Mouse (Mus musculus): Measurements from ENCODE around the gene Hspa12a. TPM values are rescaled to one million over a fixed set of nuclear protein-coding genes. Genes with fewer than 3 reads are reported as not detected.
A peak's percentile ranks its signal among the peaks of the same experiment; 100 is the strongest.

Gene Hspa12a
- polyA plus RNA-seq, 1 experiment from 2014 or later, result 5.6 TPM

DNA sequence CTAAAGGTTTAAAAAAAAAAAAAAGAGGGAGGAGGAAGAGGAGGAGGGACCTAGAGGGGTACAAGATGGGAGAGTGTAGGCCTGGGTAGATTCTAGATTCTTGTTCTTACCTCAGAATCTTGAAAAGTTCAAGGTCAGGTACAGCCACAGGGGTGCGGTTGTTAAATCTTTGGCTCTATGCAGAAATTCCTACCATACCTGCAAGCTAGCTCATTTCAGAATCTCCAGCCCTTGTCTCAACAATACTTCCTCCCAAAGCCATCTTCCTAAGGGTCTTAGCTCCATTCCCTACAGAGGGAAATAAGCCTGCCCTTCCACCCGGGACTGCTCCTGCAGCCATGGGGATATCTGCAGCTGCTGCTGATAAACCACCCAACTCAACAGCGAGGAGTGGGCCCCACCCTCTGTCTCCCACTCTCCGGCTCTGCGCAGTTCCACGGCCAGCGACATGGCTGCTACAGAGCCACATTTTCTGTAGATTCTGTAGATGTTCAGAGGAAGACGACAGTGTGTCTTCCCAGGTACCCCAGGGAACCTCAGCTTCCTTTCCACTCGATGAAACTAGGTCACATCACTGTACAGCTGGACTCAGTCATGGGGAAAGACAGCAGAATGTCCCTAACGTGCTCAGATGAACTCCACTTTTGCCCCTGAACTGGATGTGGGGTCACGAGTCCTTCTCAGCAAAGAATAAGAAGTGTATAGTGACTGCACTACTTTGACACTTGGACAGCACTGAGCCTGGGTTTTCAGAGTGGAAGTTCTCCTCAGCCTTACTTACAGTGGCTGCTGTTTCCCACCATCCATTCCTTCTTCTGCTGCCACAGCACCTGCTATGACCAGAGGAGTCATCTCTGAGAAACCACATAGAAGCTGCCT, 70.8 kb downstream of the Hspa12a start:
- no peak overlapping the region for H3K4me3 ChIP-seq (replicated peaks)
- H3K4me1 ChIP-seq (replicated peaks), result 0 out of 2 replicates have a peak, but pooled peaks cover 3% of the 10 kb centered on the region
- no peaks in the 10 kb centered on the region for H3K36me3 ChIP-seq
- H3K27me3 ChIP-seq (replicated peaks), result no peaks in the 10 kb centered on the region
- no peak overlapping the region for H3K27ac ChIP-seq
- H3K9ac ChIP-seq, result no peak overlapping the region
- no peak for ATAC-seq
- WGBS, result 69% methylated on average over 11 of the region's 11 CpGs
- no peak overlapping the region for H3K4me2 ChIP-seq (replicated peaks)
- H3K9me3 ChIP-seq, result no peaks in the 10 kb centered on the region

DNA sequence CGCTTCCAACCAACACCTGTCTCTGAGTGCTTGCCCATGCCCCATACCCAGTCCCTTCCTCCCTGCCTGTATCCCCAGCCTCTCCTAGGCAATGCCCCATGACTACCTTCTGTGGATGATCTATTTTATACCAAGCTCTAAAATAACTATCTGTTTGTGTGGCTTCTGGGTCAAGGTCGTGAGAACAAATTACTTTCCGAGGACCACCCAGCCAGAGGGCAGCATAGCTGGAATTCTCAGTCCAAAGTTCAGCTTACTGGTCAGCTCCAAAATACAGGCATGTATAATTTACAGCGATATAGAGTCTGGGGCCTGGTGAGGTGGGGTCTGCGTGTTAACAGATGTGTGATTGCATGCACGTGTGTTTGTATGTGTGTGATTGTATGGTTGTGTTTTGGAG, 71.6 kb downstream of the Hspa12a start:
- H3K36me3 ChIP-seq, result no peaks in the 10 kb centered on the region
- no peak overlapping the region for H3K9ac ChIP-seq
- no peak for ATAC-seq
- H3K4me2 ChIP-seq (replicated peaks), result no peak overlapping the region
- 0 out of 2 replicates have a peak, but pooled peaks cover 3% of the 10 kb centered on the region for H3K4me1 ChIP-seq (replicated peaks)
- no peaks in the 10 kb centered on the region for H3K27me3 ChIP-seq (replicated peaks)
- no peaks in the 10 kb centered on the region for H3K9me3 ChIP-seq
- 48% methylated on average over 6 of the region's 6 CpGs for WGBS
- no peak overlapping the region for H3K27ac ChIP-seq
- H3K4me3 ChIP-seq (replicated peaks), result no peak overlapping the region

DNA sequence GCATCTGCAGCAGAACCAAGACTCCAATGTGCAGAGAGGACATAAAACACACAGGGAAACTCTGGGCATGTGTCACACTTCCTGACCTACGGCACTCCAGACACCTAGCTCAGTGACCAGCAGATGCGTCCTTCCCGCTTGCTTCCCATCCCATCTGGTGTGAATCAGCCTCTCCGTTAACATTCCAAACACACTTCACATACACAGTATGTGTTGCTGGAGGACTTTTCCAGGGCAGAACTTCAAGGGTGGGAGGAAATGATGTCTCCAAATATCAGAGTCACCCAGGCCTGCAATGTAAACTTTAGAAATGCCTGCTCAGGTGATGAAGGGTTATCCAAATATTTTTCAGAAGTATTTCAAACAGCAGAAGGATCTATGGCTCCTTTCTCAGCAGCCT, 76.8 kb downstream of the Hspa12a start:
- no peak overlapping the region for H3K4me3 ChIP-seq (replicated peaks)
- H3K36me3 ChIP-seq, result no peaks in the 10 kb centered on the region
- H3K9me3 ChIP-seq, result no peaks in the 10 kb centered on the region
- no peak overlapping the region for H3K4me2 ChIP-seq (replicated peaks)
- no peaks in the 10 kb centered on the region for H3K4me1 ChIP-seq (replicated peaks)
- 0 out of 2 replicates have a peak, but pooled peaks have one; percentile 17 for ATAC-seq
- H3K9ac ChIP-seq, result no peak overlapping the region
- H3K27me3 ChIP-seq (replicated peaks), result no peaks in the 10 kb centered on the region
- WGBS, result 35% methylated on average over 4 of the region's 4 CpGs
- H3K27ac ChIP-seq, result no peak overlapping the region

DNA sequence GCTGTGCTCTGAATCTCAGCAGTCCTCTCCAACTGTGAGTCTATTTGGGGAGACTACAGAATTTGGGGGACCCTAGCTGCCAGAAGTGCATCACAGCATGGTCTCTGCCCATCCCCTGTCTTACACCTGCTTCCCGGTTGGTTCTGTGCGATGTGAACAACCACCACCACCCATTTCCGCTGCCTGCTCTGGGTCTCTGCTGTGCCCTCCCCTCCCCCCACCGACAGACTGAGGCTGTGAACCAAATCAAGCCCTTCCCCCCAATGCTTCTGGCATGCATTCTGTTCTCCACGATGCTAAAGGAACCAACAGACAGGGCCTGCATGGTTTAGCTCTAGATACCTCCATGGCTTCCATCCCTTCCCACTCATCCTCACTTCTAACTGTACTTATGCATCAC, 78.2 kb downstream of the Hspa12a start:
- Histone ChIP-seq H3K27ac (no peak overlapping the region), H3K27me3 (replicated peaks) (no peaks in the 10 kb centered on the region), H3K9ac (no peak overlapping the region), H3K4me1 (replicated peaks) (peaks cover 9% of the 10 kb centered on the region), H3K4me3 (replicated peaks) (no peak overlapping the region), H3K4me2 (replicated peaks) (no peak overlapping the region), H3K36me3 (no peaks in the 10 kb centered on the region), H3K9me3 (no peaks in the 10 kb centered on the region)
- 46% methylated on average over 5 of the region's 5 CpGs for WGBS
- ATAC-seq, result no peak

DNA sequence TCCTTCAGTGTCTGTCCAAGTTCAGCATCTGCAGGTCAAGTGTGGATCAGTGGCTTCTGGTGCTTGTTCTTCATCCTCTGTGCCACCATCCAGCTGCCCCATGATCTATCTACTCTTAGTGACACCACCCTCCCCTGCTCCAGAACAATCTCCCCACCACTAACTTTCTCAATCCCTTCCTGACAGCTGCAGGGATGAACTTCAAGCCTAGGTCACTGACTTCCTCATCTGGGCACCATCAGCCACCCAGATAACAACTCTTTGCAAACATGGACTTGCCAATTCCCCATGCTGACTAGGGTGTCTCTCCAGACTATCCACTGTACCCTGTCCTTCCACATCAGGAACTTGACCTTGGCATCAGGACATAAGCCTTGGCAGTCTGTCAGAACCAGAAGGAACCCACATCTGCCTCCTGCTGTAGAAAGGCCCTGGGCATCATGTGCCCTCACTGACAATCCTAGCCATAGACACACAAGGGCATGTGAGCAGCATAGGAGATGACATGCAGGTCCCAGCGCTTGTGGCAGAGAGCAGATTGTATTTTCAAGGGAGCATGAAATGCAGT, 79.4 kb downstream of the Hspa12a start:
- Histone ChIP-seq H3K27me3 (replicated peaks) (no peaks in the 10 kb centered on the region), H3K4me1 (replicated peaks) (peaks cover 19% of the 10 kb centered on the region), H3K36me3 (no peaks in the 10 kb centered on the region), H3K27ac (no peak overlapping the region), H3K9ac (no peak overlapping the region), H3K4me2 (replicated peaks) (no peak overlapping the region), H3K4me3 (replicated peaks) (no peak overlapping the region), H3K9me3 (no peaks in the 10 kb centered on the region)
- 93% methylated on average over 1 of the region's 1 CpGs for WGBS
- no peak for ATAC-seq

DNA sequence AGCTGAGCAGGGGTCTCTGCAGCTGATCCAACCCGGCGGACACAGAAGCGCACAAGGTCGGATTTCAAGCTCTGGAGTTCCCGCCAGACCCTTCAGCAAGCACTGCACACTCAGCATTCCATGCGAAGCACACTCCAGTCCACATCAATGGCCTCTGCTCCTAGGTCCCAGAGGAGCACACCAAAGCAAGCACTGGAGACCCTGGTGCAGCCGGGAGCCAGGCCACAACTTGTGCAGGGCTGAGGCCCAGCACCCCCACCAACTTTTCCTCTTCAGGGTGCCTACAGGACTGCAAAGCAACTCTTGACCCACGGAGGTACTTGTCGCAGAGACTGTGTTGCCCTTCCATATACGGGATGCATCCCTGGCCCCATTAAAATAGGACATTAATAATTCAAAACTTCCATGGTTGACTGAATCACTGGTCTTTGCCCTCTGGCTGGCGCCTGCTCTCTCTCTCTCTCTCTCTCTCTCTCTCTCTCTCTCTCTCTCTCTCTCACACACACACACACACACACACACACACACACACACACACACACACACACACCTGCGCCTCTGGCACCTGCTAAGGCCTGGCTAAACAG, 82.2 kb downstream of the Hspa12a start:
- H3K9me3 ChIP-seq, result no peaks in the 10 kb centered on the region
- peak overlapping the region; percentile 96 for H3K4me2 ChIP-seq (replicated peaks)
- H3K27ac ChIP-seq, result no peak overlapping the region
- H3K9ac ChIP-seq, result no peak overlapping the region
- no peaks in the 10 kb centered on the region for H3K27me3 ChIP-seq (replicated peaks)
- peaks cover 19% of the 10 kb centered on the region for H3K4me1 ChIP-seq (replicated peaks)
- ATAC-seq, result peak; percentile 56
- no peaks in the 10 kb centered on the region for H3K36me3 ChIP-seq
- WGBS, result 23% methylated on average over 12 of the region's 12 CpGs
- peak overlapping the region; percentile 59 for H3K4me3 ChIP-seq (replicated peaks)

DNA sequence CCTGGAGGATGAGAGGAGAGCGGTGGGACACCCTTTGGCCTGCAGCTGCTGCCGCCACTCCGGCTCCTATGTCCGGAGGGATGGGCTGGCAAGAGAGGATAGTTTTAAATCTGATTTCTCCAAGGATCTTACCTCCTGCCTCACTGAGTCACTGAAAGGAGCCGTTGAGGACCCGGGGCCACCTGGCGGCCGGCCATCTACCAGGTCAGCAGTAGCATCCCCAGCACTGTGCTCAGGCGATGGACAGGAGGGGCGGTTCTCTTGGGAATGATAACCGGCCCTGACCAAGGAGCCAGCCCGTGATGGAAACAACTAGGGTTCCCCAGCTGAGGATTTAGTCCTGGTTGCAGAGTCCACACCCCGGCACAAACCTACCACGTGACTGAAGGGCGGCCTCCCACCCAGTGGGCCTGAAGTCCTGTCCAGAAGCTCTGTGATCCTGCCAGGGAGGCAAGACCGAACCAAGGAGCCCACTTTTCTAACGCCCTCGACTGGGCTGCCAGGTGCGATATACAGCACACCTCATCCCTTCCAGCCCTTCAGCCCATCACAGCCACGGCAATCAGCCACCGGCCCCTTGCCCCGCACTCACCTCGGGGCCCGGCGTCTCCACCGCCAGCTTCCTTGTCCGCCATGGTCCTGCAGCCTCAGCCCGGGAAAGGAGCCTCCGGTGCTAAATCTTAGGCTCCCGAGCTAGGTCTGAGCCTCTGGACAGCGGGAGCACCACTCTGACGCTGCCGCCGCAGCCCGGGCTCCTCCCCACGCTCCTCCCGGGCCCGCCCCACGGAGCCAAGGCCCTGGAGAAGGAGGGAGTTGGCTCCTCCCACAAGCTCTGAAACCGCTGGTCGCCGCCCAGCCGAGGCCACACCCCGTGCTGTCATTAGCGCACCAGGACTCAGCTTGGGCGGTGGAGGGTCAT, 82.9 kb downstream of the Hspa12a start:
- no peaks in the 10 kb centered on the region for H3K9me3 ChIP-seq
- no peaks in the 10 kb centered on the region for H3K36me3 ChIP-seq
- peak overlapping the region; percentile 52 for H3K9ac ChIP-seq
- peak; percentile 97 for ATAC-seq
- peak overlapping the region; percentile 96 for H3K4me2 ChIP-seq (replicated peaks)
- H3K4me3 ChIP-seq (replicated peaks), result peak overlapping the region; percentile 59
- no peaks in the 10 kb centered on the region for H3K27me3 ChIP-seq (replicated peaks)
- under 1% methylated on average over 46 of the region's 46 CpGs for WGBS
- peaks cover 19% of the 10 kb centered on the region for H3K4me1 ChIP-seq (replicated peaks)
- peak overlapping the region; percentile 28; the same call in 1 of the 2 replicates for H3K27ac ChIP-seq

DNA sequence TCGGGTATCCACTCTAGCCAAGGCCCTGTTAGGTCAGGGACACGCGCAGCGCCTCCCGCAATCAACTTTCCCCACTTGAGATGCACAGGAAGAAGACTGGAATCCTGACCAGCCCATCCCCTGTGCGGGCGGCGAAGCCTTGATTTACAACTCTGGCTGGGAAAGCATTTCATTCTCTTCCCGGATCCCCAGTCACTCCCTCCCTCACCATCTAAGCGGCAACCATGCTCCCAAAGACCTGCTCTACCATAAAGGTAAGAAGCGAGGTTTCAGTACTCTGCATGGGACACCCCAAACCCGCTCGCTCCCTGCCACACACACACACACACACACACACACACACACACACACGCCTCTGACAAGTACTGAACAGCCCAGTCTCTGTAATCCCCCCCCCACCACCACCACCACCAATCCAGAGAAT, 83.6 kb downstream of the Hspa12a start:
- Histone ChIP-seq H3K4me3 (replicated peaks) (peak overlapping the region; percentile 59), H3K36me3 (no peaks in the 10 kb centered on the region), H3K9ac (peak overlapping the region; percentile 52; the same call in 1 of the 2 replicates), H3K9me3 (no peaks in the 10 kb centered on the region), H3K27me3 (replicated peaks) (no peaks in the 10 kb centered on the region), H3K27ac (no peak overlapping the region), H3K4me1 (replicated peaks) (peaks cover 19% of the 10 kb centered on the region), H3K4me2 (replicated peaks) (peak overlapping the region; percentile 96)
- 2% methylated on average over 14 of the region's 14 CpGs for WGBS
- 0 out of 2 replicates have a peak, but pooled peaks have one; percentile 4 for ATAC-seq

DNA sequence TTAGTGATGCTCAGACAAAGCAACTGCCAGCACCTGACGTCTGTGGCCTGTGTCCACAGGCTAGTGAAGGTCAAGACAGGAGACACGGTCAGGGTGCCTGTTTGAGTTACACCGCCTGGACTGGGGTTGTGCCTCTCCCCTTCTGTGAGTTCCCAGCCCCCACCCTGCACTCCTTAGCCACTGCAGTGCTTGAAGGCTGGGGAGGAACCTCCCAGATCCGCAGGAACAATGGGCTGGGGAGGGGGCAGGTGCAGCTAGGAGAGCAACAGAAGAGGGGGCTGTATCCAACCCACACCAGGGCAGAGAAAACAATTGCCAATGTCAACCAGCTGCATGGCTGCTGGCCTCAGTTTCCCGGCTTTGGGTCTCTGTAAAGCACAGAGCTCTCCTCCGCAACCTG, 84.1 kb downstream of the Hspa12a start:
- H3K4me1 ChIP-seq (replicated peaks), result peaks cover 19% of the 10 kb centered on the region
- H3K4me3 ChIP-seq (replicated peaks), result peak overlapping the region; percentile 59
- no peaks in the 10 kb centered on the region for H3K9me3 ChIP-seq
- ATAC-seq, result no peak
- no peaks in the 10 kb centered on the region for H3K27me3 ChIP-seq (replicated peaks)
- H3K27ac ChIP-seq, result no peak overlapping the region
- H3K9ac ChIP-seq, result 0 out of 2 replicates have a peak overlapping the region, but pooled peaks have one; percentile 52
- peak overlapping the region; percentile 96 for H3K4me2 ChIP-seq (replicated peaks)
- no peaks in the 10 kb centered on the region for H3K36me3 ChIP-seq
- WGBS, result 20% methylated on average over 6 of the region's 6 CpGs

DNA sequence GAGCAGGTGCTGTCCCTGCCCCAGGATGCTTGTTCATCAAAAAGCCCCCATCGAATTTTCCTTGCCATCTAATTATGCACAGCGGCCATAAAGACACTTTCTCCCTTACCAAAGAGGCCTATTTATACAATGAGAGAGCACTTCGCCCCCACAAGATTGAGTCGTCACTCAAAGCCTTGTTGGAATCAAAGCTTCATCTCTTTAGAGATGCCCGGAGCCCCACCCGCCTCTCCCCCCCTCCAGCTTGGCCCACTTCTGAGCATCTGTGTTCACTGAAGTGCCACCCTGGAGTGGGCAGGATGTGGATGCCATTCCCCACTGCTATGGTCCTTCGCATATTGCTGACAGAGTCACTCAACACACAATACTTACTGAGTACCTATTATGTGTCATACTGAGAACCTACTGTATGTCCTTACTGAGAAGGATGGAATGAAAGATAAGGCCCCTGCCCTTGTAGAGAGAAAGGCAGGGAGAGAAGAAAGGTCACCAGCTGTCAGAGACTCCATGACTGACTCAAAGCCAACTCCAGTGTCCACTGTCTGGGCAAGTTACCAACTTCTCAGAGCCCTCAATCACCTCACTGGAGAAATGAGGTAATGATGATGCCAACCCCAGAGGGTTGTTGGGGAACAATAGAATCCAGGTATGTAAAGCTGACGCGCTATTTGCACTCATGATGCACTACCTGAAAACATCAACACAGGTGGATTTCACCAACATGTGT, 87.2 kb downstream of the Hspa12a start:
- 85% methylated on average over 9 of the region's 9 CpGs for WGBS
- Histone ChIP-seq H3K36me3 (no peaks in the 10 kb centered on the region), H3K9ac (no peak overlapping the region), H3K27ac (no peak overlapping the region), H3K9me3 (no peaks in the 10 kb centered on the region), H3K27me3 (replicated peaks) (no peaks in the 10 kb centered on the region), H3K4me2 (replicated peaks) (no peak overlapping the region), H3K4me1 (replicated peaks) (peaks cover 24% of the 10 kb centered on the region), H3K4me3 (replicated peaks) (no peak overlapping the region)
- ATAC-seq, result no peak

DNA sequence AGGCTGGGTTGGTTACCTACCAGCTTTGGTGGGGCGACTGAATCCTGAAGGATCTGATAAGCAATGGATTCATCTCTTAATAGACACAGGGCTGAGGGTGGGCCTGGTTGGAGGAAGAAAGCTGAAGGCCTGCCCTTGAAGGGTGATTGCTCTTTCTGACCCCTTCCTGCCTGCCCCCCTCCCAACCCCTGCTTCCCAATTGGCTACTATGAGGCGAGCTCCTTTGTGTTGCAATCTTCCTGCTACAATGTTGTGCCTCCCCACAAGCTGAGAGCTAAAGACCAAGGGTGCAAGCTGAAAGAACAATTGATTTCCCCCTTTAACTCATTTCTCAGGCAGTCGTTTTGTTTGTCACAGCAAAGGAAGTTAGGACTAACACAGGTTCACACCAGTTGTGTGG, 88.6 kb downstream of the Hspa12a start:
- Histone ChIP-seq H3K27me3 (replicated peaks) (no peaks in the 10 kb centered on the region), H3K4me2 (replicated peaks) (no peak overlapping the region), H3K9ac (no peak overlapping the region), H3K36me3 (no peaks in the 10 kb centered on the region), H3K9me3 (no peaks in the 10 kb centered on the region), H3K4me3 (replicated peaks) (no peak overlapping the region), H3K4me1 (replicated peaks) (peaks cover 13% of the 10 kb centered on the region), H3K27ac (no peak overlapping the region)
- WGBS, result 59% methylated on average over 3 of the region's 3 CpGs
- ATAC-seq, result no peak

Measured in intestine, embryonic 15.5 days (tissue).